Mouse (Mus musculus): ENCODE results near the gene Wrnip1. TPM values are rescaled to one million over a fixed set of nuclear protein-coding genes. Genes with fewer than 3 reads are reported as not detected.

Wrnip1 gene
- polyA plus RNA-seq, 1 experiment, result 42.1 TPM

GRCm38 (mm10) chr13:32783816-32784215 is 18.0 kb upstream of the Wrnip1 start, which contains the start of gene Mylk4:
Mylk4 (minus strand) TSS chr13:32783954.
- H3K27me3 ChIP-seq (ENCODE audit: control insufficient read depth, insufficient read depth, insufficient read length), result no peaks in the 10 kb centered on the region
- no peak for TF ChIP-seq MAX (IDR thresholded peaks at IDR 0.05)
- TF ChIP-seq MYOG (IDR thresholded peaks at IDR 0.05; ENCODE audit: control insufficient read depth, extremely low read depth, insufficient read length), result no peak
- no peak for TF ChIP-seq CTCF (IDR thresholded peaks at IDR 0.05; ENCODE audit: control insufficient read depth, insufficient read depth, insufficient read length)
- TF ChIP-seq FOSL1 (IDR thresholded peaks at IDR 0.05; ENCODE audit: insufficient read depth, low read length, poor library complexity, severe bottlenecking), result no peak
- H3K36me3 ChIP-seq (ENCODE audit: control insufficient read depth, insufficient read depth), result no peaks in the 10 kb centered on the region
- H3K79me3 ChIP-seq (ENCODE audit: low read depth), result no peaks in the 10 kb centered on the region
- no peak within 1 kb of the TSS for H3K4me3 ChIP-seq (ENCODE audit: insufficient read depth, poor library complexity, severe bottlenecking)
- no peak within 1 kb of the TSS for H3ac ChIP-seq (ENCODE audit: control insufficient read depth, insufficient read length, low read depth)
- no peaks in the 10 kb centered on the region for H3K79me2 ChIP-seq (ENCODE audit: control insufficient read depth, insufficient read depth)

GRCm38 (mm10) chr13:32787584-32787983 is 14.3 kb upstream of the Wrnip1 start:
- Histone ChIP-seq H3K79me3 (ENCODE audit: low read depth) (no peaks in the 10 kb centered on the region), H3K36me3 (ENCODE audit: control insufficient read depth, insufficient read depth) (no peaks in the 10 kb centered on the region), H3ac (ENCODE audit: control insufficient read depth, insufficient read length, low read depth) (no peak overlapping the region), H3K79me2 (ENCODE audit: control insufficient read depth, insufficient read depth) (no peaks in the 10 kb centered on the region), H3K27me3 (ENCODE audit: control insufficient read depth, insufficient read depth, insufficient read length) (no peaks in the 10 kb centered on the region), H3K4me3 (ENCODE audit: insufficient read depth, poor library complexity, severe bottlenecking) (no peak overlapping the region)
- TF ChIP-seq MYOD1 (IDR thresholded peaks at IDR 0.05; ENCODE audit: control insufficient read depth, insufficient read length, low read depth), result no peak
- TF ChIP-seq CTCF (IDR thresholded peaks at IDR 0.05; ENCODE audit: control insufficient read depth, insufficient read depth, insufficient read length), result no peak
- TF ChIP-seq CEBPB (IDR thresholded peaks at IDR 0.05; ENCODE audit: low read depth), result no peak
- TF ChIP-seq USF1 (IDR thresholded peaks at IDR 0.05; ENCODE audit: low read depth), result no peak
- TF ChIP-seq MAX (IDR thresholded peaks at IDR 0.05), result no peak
- TF ChIP-seq FOSL1 (IDR thresholded peaks at IDR 0.05; ENCODE audit: insufficient read depth, low read length, poor library complexity, severe bottlenecking), result no peak
- no peak for TF ChIP-seq MYOG (IDR thresholded peaks at IDR 0.05; ENCODE audit: control insufficient read depth, extremely low read depth, insufficient read length)

GRCm38 (mm10) chr13:32789781-32790180 is 12.1 kb upstream of the Wrnip1 start:
- Histone ChIP-seq H3K27me3 (ENCODE audit: control insufficient read depth, insufficient read depth, insufficient read length) (no peaks in the 10 kb centered on the region), H3K79me2 (ENCODE audit: control insufficient read depth, insufficient read depth) (no peaks in the 10 kb centered on the region), H3ac (ENCODE audit: control insufficient read depth, insufficient read length, low read depth) (no peak overlapping the region), H3K79me3 (ENCODE audit: low read depth) (no peaks in the 10 kb centered on the region), H3K36me3 (ENCODE audit: control insufficient read depth, insufficient read depth) (no peaks in the 10 kb centered on the region), H3K4me3 (ENCODE audit: insufficient read depth, poor library complexity, severe bottlenecking) (no peak overlapping the region)
- TF ChIP-seq FOSL1 (IDR thresholded peaks at IDR 0.05; ENCODE audit: insufficient read depth, low read length, poor library complexity, severe bottlenecking) (no peak), MYOD1 (IDR thresholded peaks at IDR 0.05; ENCODE audit: control insufficient read depth, insufficient read length, low read depth) (no peak), MAX (IDR thresholded peaks at IDR 0.05) (no peak)

GRCm38 (mm10) chr13:32794619-32795018 is 7.2 kb upstream of the Wrnip1 start:
- Histone ChIP-seq H3K36me3 (ENCODE audit: control insufficient read depth, insufficient read depth) (no peaks in the 10 kb centered on the region), H3K79me2 (ENCODE audit: control insufficient read depth, insufficient read depth) (no peaks in the 10 kb centered on the region), H3K79me3 (ENCODE audit: low read depth) (no peaks in the 10 kb centered on the region), H3K4me3 (ENCODE audit: insufficient read depth, poor library complexity, severe bottlenecking) (no peak overlapping the region), H3K27me3 (ENCODE audit: control insufficient read depth, insufficient read depth, insufficient read length) (no peaks in the 10 kb centered on the region), H3ac (ENCODE audit: control insufficient read depth, insufficient read length, low read depth) (no peak overlapping the region)
- no peak for TF ChIP-seq CTCF (IDR thresholded peaks at IDR 0.05; ENCODE audit: control insufficient read depth, insufficient read depth, insufficient read length)

GRCm38 (mm10) chr13:32795166-32795565 is 6.7 kb upstream of the Wrnip1 start:
- H3ac ChIP-seq (ENCODE audit: control insufficient read depth, insufficient read length, low read depth), result no peak overlapping the region
- H3K27me3 ChIP-seq (ENCODE audit: control insufficient read depth, insufficient read depth, insufficient read length), result no peaks in the 10 kb centered on the region
- H3K79me2 ChIP-seq (ENCODE audit: control insufficient read depth, insufficient read depth), result no peaks in the 10 kb centered on the region
- no peak overlapping the region for H3K4me3 ChIP-seq (ENCODE audit: insufficient read depth, poor library complexity, severe bottlenecking)
- no peaks in the 10 kb centered on the region for H3K79me3 ChIP-seq (ENCODE audit: low read depth)
- TF ChIP-seq CEBPB (IDR thresholded peaks at IDR 0.05; ENCODE audit: low read depth) (no peak), CTCF (IDR thresholded peaks at IDR 0.05; ENCODE audit: control insufficient read depth, insufficient read depth, insufficient read length) (no peak), MYOG (IDR thresholded peaks at IDR 0.05; ENCODE audit: control insufficient read depth, extremely low read depth, insufficient read length) (no peak)
- H3K36me3 ChIP-seq (ENCODE audit: control insufficient read depth, insufficient read depth), result no peaks in the 10 kb centered on the region

- H3K27me3 ChIP-seq (ENCODE audit: control insufficient read depth, insufficient read depth, insufficient read length), result no peaks in the 10 kb centered on the region
- no peaks in the 10 kb centered on the region for H3K36me3 ChIP-seq (ENCODE audit: control insufficient read depth, insufficient read depth)
- no peaks in the 10 kb centered on the region for H3K79me3 ChIP-seq (ENCODE audit: low read depth)
- H3ac ChIP-seq (ENCODE audit: control insufficient read depth, insufficient read length, low read depth), result no peak overlapping the region
- no peaks in the 10 kb centered on the region for H3K79me2 ChIP-seq (ENCODE audit: control insufficient read depth, insufficient read depth)
- TF ChIP-seq CTCF (IDR thresholded peaks at IDR 0.05; ENCODE audit: control insufficient read depth, insufficient read depth, insufficient read length), result no peak
- TF ChIP-seq MYOD1 (IDR thresholded peaks at IDR 0.05; ENCODE audit: control insufficient read depth, insufficient read length, low read depth), result no peak
- no peak for TF ChIP-seq MAX (IDR thresholded peaks at IDR 0.05)
- TF ChIP-seq CEBPB (IDR thresholded peaks at IDR 0.05; ENCODE audit: low read depth), result no peak
- TF ChIP-seq FOSL1 (IDR thresholded peaks at IDR 0.05; ENCODE audit: insufficient read depth, low read length, poor library complexity, severe bottlenecking), result no peak
- TF ChIP-seq MYOG (IDR thresholded peaks at IDR 0.05; ENCODE audit: control insufficient read depth, extremely low read depth, insufficient read length), result no peak
- no peak overlapping the region for H3K4me3 ChIP-seq (ENCODE audit: insufficient read depth, poor library complexity, severe bottlenecking)
Measured at GRCm38 (mm10) chr13:32797085-32797484, 4.8 kb upstream of the Wrnip1 start.

All from C2C12 (cell line).